Mouse (Mus musculus): ENCODE measurements around the gene Tfap2e. TPM values are rescaled to one million over a fixed set of nuclear protein-coding genes. Genes with fewer than 3 reads are reported as not detected.

Tfap2e gene
- polyA plus RNA-seq, 1 experiment from 2014 or later, result 2.0 TPM

DNA sequence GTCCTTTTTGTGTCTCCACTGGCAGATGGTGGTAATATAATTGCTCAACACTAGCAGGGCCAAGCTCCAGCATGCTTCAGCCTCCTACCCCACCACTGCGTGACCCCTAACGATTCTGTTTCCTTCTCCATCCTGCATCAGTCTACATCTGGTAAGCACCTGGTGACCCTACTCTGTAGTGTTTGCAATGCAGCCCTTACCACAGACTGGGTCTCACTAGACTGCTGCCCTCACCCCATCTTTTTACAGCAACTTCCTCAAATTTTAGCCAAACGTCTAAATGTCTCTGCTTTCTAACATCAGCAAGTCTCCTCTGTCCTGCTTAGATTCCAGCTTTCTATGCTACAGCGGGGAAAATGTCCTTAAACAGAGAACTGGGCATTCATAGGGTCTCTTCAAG lies 34.8 kb upstream of the Tfap2e start:
- Histone ChIP-seq H3K4me1 (ENCODE audit: control insufficient read depth, insufficient read depth, low read length) (no peaks in the 10 kb centered on the region), H3K4me3 (replicated peaks; ENCODE audit: low read depth, low read length) (no peak overlapping the region), H3K4me2 (ENCODE audit: low read length) (no peak overlapping the region), H3K9me3 (ENCODE audit: control insufficient read depth, low read length) (no peaks in the 10 kb centered on the region), H3K27ac (replicated peaks; ENCODE audit: low read depth, low read length) (no peak overlapping the region), H3K36me3 (ENCODE audit: control insufficient read depth, insufficient read depth, low read length) (peaks cover 14% of the 10 kb centered on the region), H3K9ac (replicated peaks; ENCODE audit: low read length) (no peak overlapping the region), H3K27me3 (ENCODE audit: control insufficient read depth, insufficient read depth, low read length) (no peaks in the 10 kb centered on the region)
- ATAC-seq (ENCODE audit: low FRiP score, low TSS enrichment) (no peak), DNase-seq (no peak)
- 93% methylated on average over 4 of the region's 4 CpGs for WGBS

DNA sequence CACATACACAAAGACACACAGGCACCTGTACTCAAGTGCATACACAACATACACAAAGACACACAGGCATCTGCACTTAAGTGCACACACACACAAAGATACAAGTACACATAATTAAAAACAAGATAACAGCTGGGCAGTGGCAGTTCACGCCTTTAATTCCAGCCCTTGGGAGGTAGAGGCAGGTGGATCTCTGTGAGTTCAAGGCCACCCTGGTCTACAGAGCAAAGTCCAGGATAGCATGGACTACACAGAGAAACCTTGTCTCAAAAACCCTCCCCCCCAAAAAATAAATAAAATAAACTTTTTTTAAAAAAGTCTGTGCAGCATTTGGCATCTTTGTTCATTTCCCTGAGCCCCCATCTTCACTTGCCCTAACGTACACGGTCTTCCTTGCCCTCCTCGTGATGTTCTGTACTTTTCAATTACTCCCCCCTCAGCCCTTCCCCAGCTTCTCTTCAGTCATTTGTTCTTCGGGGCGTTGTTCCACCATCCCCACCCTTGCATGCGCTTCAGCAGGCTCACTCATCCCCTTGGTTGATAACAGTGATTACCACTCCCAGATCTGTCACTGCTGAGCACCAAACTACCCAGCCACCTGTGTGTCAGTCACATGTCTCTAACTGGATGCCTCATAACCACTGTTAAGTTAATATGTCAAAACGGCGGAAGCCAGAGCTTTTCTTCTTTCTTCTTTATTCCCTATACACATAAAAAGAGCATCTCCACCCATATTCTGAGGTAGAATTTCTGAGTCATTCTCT lies 33.9 kb upstream of the Tfap2e start:
- H3K36me3 ChIP-seq (ENCODE audit: control insufficient read depth, insufficient read depth, low read length), result peaks cover 14% of the 10 kb centered on the region
- ATAC-seq (ENCODE audit: low FRiP score, low TSS enrichment) (no peak), DNase-seq (no peak)
- no peaks in the 10 kb centered on the region for H3K9me3 ChIP-seq (ENCODE audit: control insufficient read depth, low read length)
- H3K27ac ChIP-seq (replicated peaks; ENCODE audit: low read depth, low read length), result no peak overlapping the region
- no peak overlapping the region for H3K9ac ChIP-seq (replicated peaks; ENCODE audit: low read length)
- no peak overlapping the region for H3K4me2 ChIP-seq (ENCODE audit: low read length)
- H3K4me1 ChIP-seq (ENCODE audit: control insufficient read depth, insufficient read depth, low read length), result no peaks in the 10 kb centered on the region
- no peaks in the 10 kb centered on the region for H3K27me3 ChIP-seq (ENCODE audit: control insufficient read depth, insufficient read depth, low read length)
- no peak overlapping the region for H3K4me3 ChIP-seq (replicated peaks; ENCODE audit: low read depth, low read length)
- WGBS, result 95% methylated on average over 9 of the region's 9 CpGs

DNA sequence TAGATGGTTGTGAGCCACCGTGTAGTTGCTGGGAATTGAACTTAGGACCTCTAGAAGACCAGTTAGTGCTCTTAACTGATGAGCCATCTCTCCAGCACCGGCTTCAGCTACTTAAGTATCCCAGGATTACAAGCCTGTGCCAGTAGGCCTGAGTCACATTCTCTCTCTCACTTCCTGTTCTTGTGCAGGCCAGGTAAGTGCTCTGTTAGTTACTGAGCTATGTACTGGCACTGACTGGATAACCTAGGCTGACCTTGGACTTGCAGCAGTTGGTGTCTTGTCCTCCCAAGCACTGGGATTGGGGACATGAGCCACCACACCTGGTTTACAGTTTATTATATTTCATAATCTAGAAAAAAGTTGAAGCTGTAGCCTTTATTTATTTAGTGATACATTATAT lies 27.4 kb upstream of the Tfap2e start:
- H3K36me3 ChIP-seq (ENCODE audit: control insufficient read depth, insufficient read depth, low read length), result peaks cover 35% of the 10 kb centered on the region
- no peaks in the 10 kb centered on the region for H3K9me3 ChIP-seq (ENCODE audit: control insufficient read depth, low read length)
- no peaks in the 10 kb centered on the region for H3K4me1 ChIP-seq (ENCODE audit: control insufficient read depth, insufficient read depth, low read length)
- no peak overlapping the region for H3K4me3 ChIP-seq (replicated peaks; ENCODE audit: low read depth, low read length)
- WGBS, result 90% methylated on average over 2 of the region's 2 CpGs
- no peak for ATAC-seq (ENCODE audit: low FRiP score, low TSS enrichment)
- H3K4me2 ChIP-seq (ENCODE audit: low read length), result no peak overlapping the region
- no peak for DNase-seq
- H3K27ac ChIP-seq (replicated peaks; ENCODE audit: low read depth, low read length), result no peak overlapping the region
- no peak overlapping the region for H3K9ac ChIP-seq (replicated peaks; ENCODE audit: low read length)
- no peaks in the 10 kb centered on the region for H3K27me3 ChIP-seq (ENCODE audit: control insufficient read depth, insufficient read depth, low read length)

DNA sequence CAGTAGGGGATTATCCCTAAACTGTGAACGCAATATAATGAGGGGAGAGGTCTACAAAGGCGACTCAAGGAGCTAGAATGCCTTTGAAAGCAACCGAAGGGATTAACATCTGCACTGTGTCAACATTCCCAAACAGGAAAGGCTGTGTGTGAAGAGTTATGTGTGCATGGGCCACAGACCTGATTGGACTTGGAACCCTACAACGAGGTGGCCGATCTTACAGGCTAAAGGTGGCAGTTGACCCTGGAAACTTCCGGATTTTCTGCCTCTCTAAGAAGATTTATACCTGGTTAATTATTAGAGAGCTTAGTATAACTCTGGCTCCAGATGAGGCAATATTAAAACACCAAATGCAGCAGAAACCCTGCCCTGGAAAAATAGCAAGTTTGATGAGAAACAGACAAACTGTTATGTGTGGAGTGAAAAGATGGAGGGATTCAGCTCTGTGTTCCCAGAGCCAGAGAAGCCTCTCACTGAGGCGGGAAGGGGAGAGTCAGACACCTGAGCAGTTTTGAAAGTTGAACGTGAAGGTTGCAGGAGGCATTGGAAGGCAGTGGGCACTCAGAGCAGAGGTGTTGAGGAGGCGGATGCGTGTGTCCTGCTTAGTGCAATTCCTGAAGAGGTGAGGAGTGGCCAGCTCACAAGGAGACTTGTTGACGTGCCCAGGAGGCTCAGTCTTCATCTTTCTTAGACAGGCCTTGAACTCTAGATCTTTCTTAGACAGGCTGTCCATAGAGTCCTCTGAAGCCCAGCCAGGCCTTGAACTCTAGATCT lies 26.7 kb upstream of the Tfap2e start:
- DNase-seq (no peak), ATAC-seq (ENCODE audit: low FRiP score, low TSS enrichment) (no peak)
- WGBS, result 65% methylated on average over 11 of the region's 11 CpGs
- Histone ChIP-seq H3K4me2 (ENCODE audit: low read length) (no peak overlapping the region), H3K36me3 (ENCODE audit: control insufficient read depth, insufficient read depth, low read length) (peaks cover 39% of the 10 kb centered on the region), H3K4me1 (ENCODE audit: control insufficient read depth, insufficient read depth, low read length) (no peaks in the 10 kb centered on the region), H3K27me3 (ENCODE audit: control insufficient read depth, insufficient read depth, low read length) (no peaks in the 10 kb centered on the region), H3K4me3 (replicated peaks; ENCODE audit: low read depth, low read length) (no peak overlapping the region), H3K27ac (replicated peaks; ENCODE audit: low read depth, low read length) (no peak overlapping the region), H3K9me3 (ENCODE audit: control insufficient read depth, low read length) (no peaks in the 10 kb centered on the region), H3K9ac (replicated peaks; ENCODE audit: low read length) (no peak overlapping the region)

DNA sequence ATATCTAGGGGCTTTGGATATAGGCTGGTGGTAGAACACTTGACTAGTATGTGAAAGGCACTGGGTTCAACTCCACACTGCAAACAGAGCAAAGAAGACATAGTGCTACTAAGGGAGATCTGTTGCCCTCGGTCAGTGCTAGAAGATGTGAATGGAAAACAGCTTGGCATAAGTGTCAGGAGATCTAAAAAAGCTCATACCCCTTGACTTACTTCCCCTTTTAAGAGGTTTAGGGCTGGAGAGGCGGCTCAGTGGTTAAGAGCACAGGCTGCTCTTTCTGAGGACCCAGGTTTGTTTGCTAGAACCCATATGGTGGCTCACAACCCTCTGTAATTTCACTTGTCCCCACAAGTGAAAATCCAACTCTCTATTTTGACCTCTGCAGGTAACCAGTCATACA lies 23.4 kb upstream of the Tfap2e start:
- 91% methylated on average over 2 of the region's 2 CpGs for WGBS
- peaks cover 5% of the 10 kb centered on the region for H3K4me1 ChIP-seq (ENCODE audit: control insufficient read depth, insufficient read depth, low read length)
- no peak for ATAC-seq (ENCODE audit: low FRiP score, low TSS enrichment)
- H3K27ac ChIP-seq (replicated peaks; ENCODE audit: low read depth, low read length), result no peak overlapping the region
- no peak overlapping the region for H3K9ac ChIP-seq (replicated peaks; ENCODE audit: low read length)
- H3K36me3 ChIP-seq (ENCODE audit: control insufficient read depth, insufficient read depth, low read length), result peaks cover 45% of the 10 kb centered on the region
- DNase-seq, result no peak
- no peaks in the 10 kb centered on the region for H3K9me3 ChIP-seq (ENCODE audit: control insufficient read depth, low read length)
- H3K4me3 ChIP-seq (replicated peaks; ENCODE audit: low read depth, low read length), result no peak overlapping the region
- H3K27me3 ChIP-seq (ENCODE audit: control insufficient read depth, insufficient read depth, low read length), result no peaks in the 10 kb centered on the region
- H3K4me2 ChIP-seq (ENCODE audit: low read length), result no peak overlapping the region

DNA sequence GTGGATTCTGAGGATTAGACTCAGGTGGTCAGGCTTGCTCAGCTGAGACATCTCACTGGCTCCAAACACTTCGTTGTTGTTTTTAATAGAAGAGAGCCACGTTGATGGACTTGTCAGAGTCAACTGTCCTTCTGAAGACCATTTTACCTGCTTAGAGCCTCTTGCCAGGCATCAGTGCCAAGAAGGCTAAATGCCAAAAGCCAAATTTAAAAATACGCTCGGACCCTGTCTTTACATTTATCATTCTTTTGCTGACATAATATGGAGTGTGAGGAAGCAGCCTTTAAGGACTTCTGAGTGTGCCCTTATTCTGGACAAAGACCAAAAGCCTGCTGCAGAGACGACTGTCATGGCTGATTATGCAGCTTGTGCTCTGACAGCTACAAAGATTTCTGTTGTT lies 22.3 kb upstream of the Tfap2e start:
- Histone ChIP-seq H3K27me3 (ENCODE audit: control insufficient read depth, insufficient read depth, low read length) (no peaks in the 10 kb centered on the region), H3K4me2 (ENCODE audit: low read length) (no peak overlapping the region), H3K27ac (replicated peaks; ENCODE audit: low read depth, low read length) (no peak overlapping the region), H3K9me3 (ENCODE audit: control insufficient read depth, low read length) (no peaks in the 10 kb centered on the region), H3K4me3 (replicated peaks; ENCODE audit: low read depth, low read length) (no peak overlapping the region), H3K36me3 (ENCODE audit: control insufficient read depth, insufficient read depth, low read length) (peaks cover 42% of the 10 kb centered on the region), H3K4me1 (ENCODE audit: control insufficient read depth, insufficient read depth, low read length) (peaks cover 8% of the 10 kb centered on the region), H3K9ac (replicated peaks; ENCODE audit: low read length) (no peak overlapping the region)
- DNase-seq, result no peak
- 86% methylated on average over 5 of the region's 5 CpGs for WGBS
- ATAC-seq (ENCODE audit: low FRiP score, low TSS enrichment), result no peak

DNA sequence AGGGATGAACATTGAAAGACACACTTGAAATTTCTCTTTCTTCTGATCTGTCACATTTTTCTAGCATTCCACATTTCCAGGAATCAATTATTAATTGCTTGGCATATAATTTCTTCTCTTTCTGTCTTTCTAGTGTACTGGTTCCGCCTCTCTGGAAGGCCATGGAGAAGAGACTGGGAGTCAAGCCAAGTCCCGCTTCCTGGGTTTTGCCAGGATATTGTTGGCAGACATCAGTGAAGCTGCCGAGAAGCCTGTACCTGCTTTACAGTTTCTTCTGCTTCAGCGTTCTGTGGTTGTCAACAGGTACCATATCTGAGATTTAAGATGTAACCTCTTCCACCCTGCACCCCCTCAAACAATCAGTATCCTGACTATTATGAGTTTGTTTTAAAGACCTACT lies 20.7 kb upstream of the Tfap2e start:
- 86% methylated on average over 4 of the region's 4 CpGs for WGBS
- Histone ChIP-seq H3K4me3 (replicated peaks; ENCODE audit: low read depth, low read length) (no peak overlapping the region), H3K27ac (replicated peaks; ENCODE audit: low read depth, low read length) (no peak overlapping the region), H3K4me2 (ENCODE audit: low read length) (no peak overlapping the region), H3K4me1 (ENCODE audit: control insufficient read depth, insufficient read depth, low read length) (peaks cover 15% of the 10 kb centered on the region), H3K9ac (replicated peaks; ENCODE audit: low read length) (no peak overlapping the region), H3K27me3 (ENCODE audit: control insufficient read depth, insufficient read depth, low read length) (no peaks in the 10 kb centered on the region), H3K36me3 (ENCODE audit: control insufficient read depth, insufficient read depth, low read length) (peaks cover 32% of the 10 kb centered on the region), H3K9me3 (ENCODE audit: control insufficient read depth, low read length) (no peaks in the 10 kb centered on the region)
- DNase-seq (no peak), ATAC-seq (ENCODE audit: low FRiP score, low TSS enrichment) (no peak)

DNA sequence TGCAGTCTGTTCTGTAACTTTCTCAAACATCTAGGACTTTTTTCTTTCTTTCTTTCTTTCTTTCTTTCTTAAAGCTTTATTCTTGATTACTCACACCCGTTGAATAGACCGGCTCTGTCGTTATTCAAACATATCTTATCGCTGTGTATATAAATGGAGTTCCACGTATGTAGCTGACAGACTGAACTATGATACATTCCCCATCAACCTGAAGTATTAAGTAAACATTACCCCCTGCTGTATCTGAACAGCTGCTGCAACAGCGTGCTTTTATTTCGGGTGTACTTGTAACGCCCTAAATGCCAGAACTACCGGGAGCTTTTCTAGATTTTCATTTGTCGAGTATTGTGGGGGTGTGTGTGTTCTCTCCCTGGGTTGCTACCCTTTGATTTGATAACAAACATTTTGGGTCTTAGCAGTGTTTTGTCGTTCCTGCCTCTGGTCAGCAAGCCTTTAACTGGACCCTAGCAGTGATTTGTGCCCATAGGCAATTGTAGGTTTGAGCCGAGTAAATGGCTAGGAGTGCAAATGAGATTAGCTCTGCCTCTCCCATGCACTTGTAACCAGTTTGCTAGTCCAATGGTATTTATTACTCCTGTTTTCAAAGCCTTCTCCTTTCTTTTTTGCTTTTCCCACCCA lies 18.8 kb upstream of the Tfap2e start:
- WGBS, result 49% methylated on average over 12 of the region's 12 CpGs
- Histone ChIP-seq H3K27me3 (ENCODE audit: control insufficient read depth, insufficient read depth, low read length) (no peaks in the 10 kb centered on the region), H3K9me3 (ENCODE audit: control insufficient read depth, low read length) (no peaks in the 10 kb centered on the region), H3K36me3 (ENCODE audit: control insufficient read depth, insufficient read depth, low read length) (peaks cover 28% of the 10 kb centered on the region), H3K9ac (replicated peaks; ENCODE audit: low read length) (no peak overlapping the region), H3K4me2 (ENCODE audit: low read length) (peak overlapping the region; percentile 84), H3K27ac (replicated peaks; ENCODE audit: low read depth, low read length) (no peak overlapping the region), H3K4me3 (replicated peaks; ENCODE audit: low read depth, low read length) (peak overlapping the region; percentile 63), H3K4me1 (ENCODE audit: control insufficient read depth, insufficient read depth, low read length) (peaks cover 31% of the 10 kb centered on the region)
- DNase-seq, result no peak
- ATAC-seq (ENCODE audit: low FRiP score, low TSS enrichment), result no peak
